Mouse (Mus musculus) myocyte (in vitro differentiated cells): ENCODE data around the gene Sdc4.

Experiments
- CEBPB ChIP-seq: IDR thresholded peaks from 2 replicates; pipeline ENCODE4 v1.6.1; 2011; ENCODE audit warnings: mild to moderate bottlenecking, moderate library complexity; ENCODE audit not compliant: poor library complexity, insufficient read depth, severe bottlenecking
- E2F4 ChIP-seq: IDR thresholded peaks from one replicate; pipeline ENCODE4 v1.6.1; 2011; ENCODE audit warnings: mild to moderate bottlenecking, control low read depth, moderate library complexity; ENCODE audit not compliant: insufficient read depth
- MAX ChIP-seq: IDR thresholded peaks from one replicate; pipeline ENCODE4 v1.6.1; 2011; ENCODE audit warnings: low read depth, mild to moderate bottlenecking, control low read depth
- MYOD1 ChIP-seq, 3 experiments: IDR thresholded peaks; one replicate each; pipeline ENCODE4 v1.6.1; 2011; ENCODE audit warnings: control low read depth in 2 of 3, low read depth in 2 of 3, mild to moderate bottlenecking in 2 of 3, moderate library complexity in 1 of 3; ENCODE audit not compliant: insufficient read length in 2 of 3, control insufficient read depth in 1 of 3
- POLR2A ChIP-seq: IDR thresholded peaks from one replicate; pipeline ENCODE4 v1.6.1; 2011; ENCODE audit warnings: low read depth, mild to moderate bottlenecking, control low read depth, moderate library complexity; ENCODE audit not compliant: insufficient read length
- POLR2AphosphoS2 ChIP-seq: IDR thresholded peaks from one replicate; pipeline ENCODE4 v1.6.1; 2011; ENCODE audit warnings: low read depth, control low read depth; ENCODE audit not compliant: insufficient read length
- SRF ChIP-seq: IDR thresholded peaks from one replicate; pipeline ENCODE4 v1.6.1; 2011; ENCODE audit warnings: low read depth; ENCODE audit not compliant: control insufficient read depth, insufficient read length
- TCF12 ChIP-seq: IDR thresholded peaks from one replicate; pipeline ENCODE4 v1.6.1; 2011; ENCODE audit warnings: mild to moderate bottlenecking, control low read depth; ENCODE audit not compliant: poor library complexity, insufficient read depth, severe bottlenecking
- TCF3 ChIP-seq: IDR thresholded peaks from one replicate; pipeline ENCODE4 v1.6.1; 2011; ENCODE audit warnings: low read depth, control low read depth; ENCODE audit not compliant: insufficient read length
- USF1 ChIP-seq: IDR thresholded peaks from one replicate; pipeline ENCODE4 v1.6.1; 2011; ENCODE audit warnings: low read depth, mild to moderate bottlenecking, control low read depth, moderate library complexity

GRCm38 (mm10) chr2:164425401-164425800 is 18.3 kb downstream of the Sdc4 start:
- no peak for TF ChIP-seq POLR2AphosphoS2
- TF ChIP-seq POLR2A: no peak
- no peak for TF ChIP-seq USF1
- TF ChIP-seq MYOD1 (IDR thresholded peaks at IDR 0.05; ENCODE audit: control insufficient read depth in 1 of 3, insufficient read length in 2 of 3, low read depth in 2 of 3): no peak
- no peak for TF ChIP-seq MAX
- TF ChIP-seq TCF3: no peak
- no peak for TF ChIP-seq E2F4
- TF ChIP-seq TCF12: no peak
- no peak for TF ChIP-seq CEBPB
- no peak for TF ChIP-seq SRF
